Mouse (Mus musculus) embryo, embryonic 9.5 days (tissue): ENCODE results near the gene Gm5728.
"Not testable (repeated sequence)": the region's sequence is repeated elsewhere in the genome, so short reads cannot be mapped to it uniquely, and the experiment has no call there.

ENCODE experiments used
- DNase-seq: peaks from one replicate; pipeline ENCODE4 v3.0.0-alpha.2; 2017; ENCODE audit errors: extremely low spot score

Gene Gm5728

GRCm38 (mm10) chr7:20375310-20375709, at the start of gene Gm5728:
Gm5728 (minus strand) TSS chr7:20375410.
- not testable (repeated sequence) for DNase-seq

GRCm38 (mm10) chr7:20417642-20418041, 42.4 kb upstream of the Gm5728 start, which contains the start of gene Vmn1r100:
Vmn1r100 (plus strand) TSS chr7:20417942.
- DNase-seq = not testable (repeated sequence)

GRCm38 (mm10) chr7:20333965-20334364, 41.2 kb downstream of the Gm5728 start, which contains the start of gene Gm4133:
Gm4133 (minus strand) TSS chr7:20334065.
- DNase-seq = not testable (repeated sequence)
